ENCODE assay signal across 22 mouse cellular contexts in genomic region chr11:5703341-5703740, GRCm38 (mm10). TPM values are rescaled to one million over a fixed set of nuclear protein-coding genes. Genes with fewer than 3 reads are reported as not detected.
DNase-seq lines count a peak whose midpoint lies in the region; ATAC-seq and TF ChIP-seq lines count a peak whose summit lies in the region.
"Had no signal": no experiment of that assay in that cellular context is flagged by ENCODE, and none has a peak within 500 bp of the region (broad histone marks: within the 10 kb centered on the region; RNA-seq: fewer than 3 reads in every experiment).

No protein-coding gene starts in this region.

- no peaks in the 10 kb centered on the region; the same call in 1 of the 2 replicates for H3K4me1 ChIP-seq in kidney, adult 2 months (ENCODE audit: control insufficient read depth, insufficient read depth, low read length)
- H3K4me1 ChIP-seq in E14TG2a.4 (replicated peaks; ENCODE audit: low read depth, low read length) (peaks cover 71% of the 10 kb centered on the region), MEL (ENCODE audit: control insufficient read depth in 1 of 2, insufficient read depth in 2 of 2, low read length in 2 of 2) (peaks cover 18 to 36% of the 10 kb centered on the region in 2 experiments)

- no peak overlapping the region for H3K4me3 ChIP-seq in kidney, adult 2 months (ENCODE audit: insufficient read depth, low read depth, low read length)
- H3K4me3 ChIP-seq in E14TG2a.4 (replicated peaks; ENCODE audit: low read length), result no peak overlapping the region
- H3K4me3 ChIP-seq in MEL (ENCODE audit: control insufficient read depth in 1 of 2, insufficient read depth in 1 of 2, low read depth in 2 of 2, low read length in 2 of 2), result no peak overlapping the region
- H3K4me3 ChIP-seq: embryonic facial prominence, embryonic 15.5 days; forebrain, embryonic 15.5 days; heart, embryonic 13.5 days; hindbrain, embryonic 12.5 days had no signal

- no peak for TF ChIP-seq EP300 in MEL (IDR thresholded peaks at IDR 0.05; ENCODE audit: low read depth in 1 of 2, low read length in 2 of 2)

- intact Hi-C loops in heart, postnatal 10 days (cut with DNase I), result no loop called here

- no peak for DNase-seq in kidney, adult 2 months
- no peak for DNase-seq in kidney, adult 18-20 months
- DNase-seq in 416B (ENCODE audit: low read depth), result peak; percentile 25
- DNase-seq in MEL (ENCODE audit: low read depth, low spot score), result peak; percentile 66
- DNase-seq in heart, postnatal 10 days, result no peak
- DNase-seq in layer of hippocampus, adult 18-20 months (ENCODE audit: low spot score in 2 of 2), result no peak
- DNase-seq: adrenal gland, postnatal 25 days; B cell, adult 2 months; cerebellum, adult 18-20 months; cerebellum, postnatal 10 days; gastrocnemius, postnatal 14 days; heart, postnatal 4 days had no signal

- no peaks in the 10 kb centered on the region for H3K36me3 ChIP-seq in kidney, adult 2 months (ENCODE audit: control insufficient read depth, insufficient read depth, low read length)
- H3K36me3 ChIP-seq in E14TG2a.4 (ENCODE audit: insufficient read depth, low read length), result peaks cover 34% of the 10 kb centered on the region
- peaks cover 0 to 39% of the 10 kb centered on the region in 2 experiments; a peak in 2 of 4 replicates for H3K36me3 ChIP-seq in MEL (ENCODE audit: control insufficient read depth in 1 of 2, insufficient read depth in 2 of 2, low read length in 2 of 2)

- H3K9ac ChIP-seq in MEL (ENCODE audit: control insufficient read depth, low read depth, low read length, poor library complexity, severe bottlenecking), result no peak overlapping the region
- H3K9ac ChIP-seq: embryonic facial prominence, embryonic 15.5 days; forebrain, embryonic 15.5 days; heart, embryonic 13.5 days; hindbrain, embryonic 12.5 days had no signal

- peak; percentile 42 for TF ChIP-seq RAD21 in MEL (IDR thresholded peaks at IDR 0.05; ENCODE audit: low read depth, low read length)

- no peak for ATAC-seq in erythroblast, adult 5-6 weeks (replicated peaks; ENCODE audit: low FRiP score, poor library complexity, severe bottlenecking)
- ATAC-seq: CD4-positive, CD25-positive, alpha-beta regulatory T cell, adult 4 months; forebrain, embryonic 15.5 days; hindbrain, embryonic 16.5 days; inflammation-experienced regulatory T-cells, adult 6 months had no signal

- TF ChIP-seq CTCF in kidney, adult 2 months (conservative IDR thresholded peaks at IDR 0.05; ENCODE audit: insufficient read depth, insufficient read length, low read depth, low read length), result 0 out of 2 replicates have a peak, but pooled peaks have one; percentile 5
- TF ChIP-seq CTCF in E14TG2a.4 (conservative IDR thresholded peaks at IDR 0.05; ENCODE audit: low read length) (0 out of 2 replicates have a peak, but pooled peaks have one; percentile 6), MEL (IDR thresholded peaks at IDR 0.05 in 2 of 3, conservative IDR thresholded peaks at IDR 0.05 in 1 of 3; ENCODE audit: control insufficient read depth in 1 of 3, insufficient read depth in 1 of 3, low read depth in 2 of 3, low read length in 3 of 3, poor library complexity in 1 of 3, severe bottlenecking in 1 of 3) (peak; percentile 25 to 51 (median 43))

- no peak for TF ChIP-seq POLR2A in kidney, adult 2 months (IDR thresholded peaks at IDR 0.05; ENCODE audit: low read depth, low read length)
- TF ChIP-seq POLR2A in MEL (IDR thresholded peaks at IDR 0.05; ENCODE audit: control insufficient read depth in 1 of 2, insufficient read depth in 1 of 2, low read depth in 1 of 2, low read length in 2 of 2, poor library complexity in 1 of 2), result no peak

- H3K9me3 ChIP-seq in E14TG2a.4 (ENCODE audit: low read length), result no peaks in the 10 kb centered on the region
- no peaks in the 10 kb centered on the region for H3K9me3 ChIP-seq in MEL (replicated peaks; ENCODE audit: insufficient read depth, low read length)
- H3K9me3 ChIP-seq: embryonic facial prominence, embryonic 15.5 days; forebrain, embryonic 15.5 days; G1E; heart, embryonic 13.5 days; hindbrain, embryonic 12.5 days had no signal

- no peak overlapping the region for H3K27ac ChIP-seq in kidney, adult 2 months (ENCODE audit: insufficient read depth, low read depth, low read length)
- no peak overlapping the region for H3K27ac ChIP-seq in MEL (ENCODE audit: control insufficient read depth, low read depth, low read length)
- H3K27ac ChIP-seq: embryonic facial prominence, embryonic 15.5 days; forebrain, embryonic 15.5 days; heart, embryonic 13.5 days; hindbrain, embryonic 12.5 days had no signal

- H3K27me3 ChIP-seq in kidney, adult 2 months (replicated peaks; ENCODE audit: control insufficient read depth, insufficient read depth, low read length), result no peaks in the 10 kb centered on the region
- H3K27me3 ChIP-seq in E14TG2a.4 (ENCODE audit: insufficient read depth, low read length), result no peaks in the 10 kb centered on the region
- H3K27me3 ChIP-seq in MEL (ENCODE audit: control insufficient read depth in 1 of 2, insufficient read depth in 2 of 2, low read length in 2 of 2), result no peaks in the 10 kb centered on the region
- H3K27me3 ChIP-seq: embryonic facial prominence, embryonic 15.5 days; forebrain, embryonic 15.5 days; heart, embryonic 13.5 days; hindbrain, embryonic 12.5 days had no signal

- WGBS in kidney, adult 2 months, result 95% methylated on average over 1 of the region's 1 CpGs

- peaks cover 20% of the 10 kb centered on the region for H3K79me2 ChIP-seq in MEL (ENCODE audit: control insufficient read depth, insufficient read depth, low read length, poor library complexity)

TF ChIP-seq in MEL, 35 proteins besides CTCF, POLR2A, EP300 and RAD21:
- 0 out of 2 replicates have a peak, but pooled peaks have one; percentile 46 for TF ChIP-seq POLR2AphosphoS2 (IDR thresholded peaks at IDR 0.05; ENCODE audit: low read length)
- TF ChIP-seq MAX (IDR thresholded peaks at IDR 0.05; ENCODE audit: low read length), result no peak
- TF ChIP-seq ZNF384 (IDR thresholded peaks at IDR 0.05; ENCODE audit: low read depth, low read length), result peak; percentile 87
- no peak for TF ChIP-seq MEF2A (IDR thresholded peaks at IDR 0.05; ENCODE audit: extremely low read depth, insufficient replicate concordance, low read depth, low read length, poor library complexity, severe bottlenecking)
- peak; percentile 46 for TF ChIP-seq SMC3 (IDR thresholded peaks at IDR 0.05; ENCODE audit: low read depth, low read length)
- TF ChIP-seq MAZ (IDR thresholded peaks at IDR 0.05; ENCODE audit: low read depth, low read length), result no peak
- peak; percentile 19; the same call in 1 of the 2 replicates for TF ChIP-seq ELF1 (IDR thresholded peaks at IDR 0.05; ENCODE audit: low read depth, low read length)
TF ChIP-seq in MEL: peak in this region for 4.

RNA-seq across cellular contexts. Expression of gene Mrps24, which starts 12.1 kb away (rescaled TPM):
- polyA plus RNA-seq in kidney, adult 2 months (2012; rRNA removed), result 272 and 323 TPM in 2 replicates
- 159 and 184 TPM in 2 replicates for total RNA-seq in MEL (2012; rRNA removed)
- polyA plus RNA-seq in MEL (2012; ENCODE audit: insufficient read depth in 1 of 2, insufficient read length in 2 of 2, low read depth in 1 of 2, low replicate concordance in 2 of 2, missing spikeins in 1 of 2), result 100 to 1,000 TPM in 1 of 2 experiments, not detected in 1; 163 TPM
- 16.5 and 28.1 TPM in 2 replicates for total RNA-seq in erythroblast, adult 5-6 weeks (2015; ENCODE audit: low replicate concordance)
- 16.1 and 21.7 TPM in 2 replicates for total RNA-seq in erythroblast, adult 5-6 weeks (2017; ENCODE audit: low replicate concordance)
- 100 to 1,000 TPM; 114 to 118 TPM for total RNA-seq in heart, postnatal 10 days (2021)
- 10 to 100 TPM; 65.6 to 69.6 TPM for total RNA-seq in layer of hippocampus, adult 18-20 months (2021)

RNA-seq across cellular contexts. Expression of gene Urgcp, which starts 58.8 kb away (rescaled TPM):
- polyA plus RNA-seq in kidney, adult 2 months (2012; rRNA removed), result 31.5 and 32.2 TPM in 2 replicates
- total RNA-seq in MEL (2012; rRNA removed), result 27.8 and 29.2 TPM in 2 replicates
- 10 to 100 TPM; 19.5 to 34.9 TPM for polyA plus RNA-seq in MEL (2012; ENCODE audit: insufficient read depth in 1 of 2, insufficient read length in 2 of 2, low read depth in 1 of 2, low replicate concordance in 2 of 2, missing spikeins in 1 of 2)
- total RNA-seq in erythroblast, adult 5-6 weeks (2015; ENCODE audit: low replicate concordance), result 0.19 and 2.3 TPM in 2 replicates
- total RNA-seq in erythroblast, adult 5-6 weeks (2017; ENCODE audit: low replicate concordance), result 1.2 and 3.2 TPM in 2 replicates
- total RNA-seq in heart, postnatal 10 days (2021), result 10 to 100 TPM; 65.6 to 68.5 TPM
- 10 to 100 TPM; 74.4 to 80.6 TPM for total RNA-seq in layer of hippocampus, adult 18-20 months (2021)

Comparison
In these comparisons a context has a peak if more than half of its experiments do, and no peak if none do; other contexts are left out.
1. DNase-seq: peak in 416B (single experiment) and MEL (single experiment); none in kidney, adult 2 months (single experiment), kidney, adult 18-20 months (single experiment), heart, postnatal 10 days (0 of 2) and layer of hippocampus, adult 18-20 months (0 of 2).
2. Peak in every context shown above with its lines, with median percentiles within 50 percentile points of each other: CTCF ChIP-seq.